Mouse (Mus musculus) heart, adult 11 months (tissue): ENCODE measurements around the gene Fbln2.

Source experiments
- DNase-seq: peaks from one replicate; pipeline ENCODE4 v3.0.0; 2022

Gene Fbln2

DNA sequence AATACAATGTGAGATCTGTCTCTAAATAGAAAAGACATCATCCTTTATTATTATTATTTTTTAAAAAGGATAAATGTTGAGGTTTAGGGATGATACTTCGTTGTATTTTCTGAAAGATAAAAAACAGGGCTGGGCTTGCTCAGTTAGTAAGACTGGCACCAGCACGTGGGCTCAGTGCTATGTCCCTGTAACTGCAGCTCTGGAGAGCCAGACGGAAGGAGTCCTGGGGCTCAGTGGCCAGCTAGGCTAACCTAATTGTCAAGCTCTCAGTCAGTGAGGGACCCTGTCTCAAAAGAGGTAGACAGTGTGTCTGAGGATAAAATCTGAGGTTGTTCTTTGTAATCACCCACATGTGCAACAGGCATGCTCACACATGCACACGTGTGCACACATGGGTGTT, 19.3 kb downstream of the Fbln2 start:
- no peak for DNase-seq

- no peak for DNase-seq
Observed at GRCm38 (mm10) chr6:91233011-91233410, 20.8 kb downstream of the Fbln2 start.

DNA sequence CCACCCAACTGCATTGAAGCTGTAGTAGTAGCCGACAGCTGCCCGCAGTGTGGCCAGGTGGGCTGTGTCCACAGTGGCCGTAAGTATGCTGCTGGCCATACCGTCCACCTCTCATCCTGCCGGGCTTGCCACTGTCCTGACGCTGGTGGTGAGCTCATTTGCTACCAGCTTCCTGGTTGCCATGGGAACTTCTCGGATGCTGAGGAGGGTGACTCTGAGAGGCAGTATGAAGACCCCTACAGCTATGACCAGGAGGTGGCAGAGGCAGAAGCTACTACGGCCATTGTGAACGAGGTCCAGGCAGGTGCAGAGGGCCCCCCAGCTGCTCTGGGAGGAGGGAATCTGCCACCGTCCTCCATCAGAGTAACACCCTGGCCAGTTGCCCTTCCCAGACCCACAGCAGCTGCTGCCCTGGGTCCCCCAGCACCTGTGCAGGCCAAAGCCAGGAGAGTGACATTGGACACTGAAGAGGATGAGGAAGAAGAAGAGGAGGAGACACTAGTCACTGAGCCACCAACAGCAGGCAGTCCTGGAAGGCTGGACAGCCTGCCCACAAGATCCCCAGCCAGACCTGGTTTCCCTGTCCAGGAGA, 21.3 kb downstream of the Fbln2 start:
- DNase-seq: peak; percentile 88

DNA sequence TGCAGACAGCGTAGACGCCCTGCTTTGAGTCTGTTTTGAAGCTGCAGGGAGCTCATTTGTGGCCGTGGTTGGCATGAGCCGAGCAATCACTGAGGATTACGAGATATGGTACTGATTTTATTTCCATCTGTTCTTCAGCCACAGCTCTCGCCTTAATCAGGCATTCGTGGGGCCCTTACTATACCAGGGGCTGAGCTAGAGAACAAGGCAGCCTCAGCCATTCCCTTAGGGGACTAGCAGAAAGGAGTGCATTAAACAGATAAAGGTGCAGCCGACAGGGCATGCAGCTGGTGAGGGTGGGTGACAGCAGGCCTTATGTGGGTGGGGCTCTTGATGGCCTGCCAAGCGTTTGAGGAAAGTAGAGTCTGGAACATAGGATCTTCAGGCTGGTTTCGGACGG, 23.8 kb downstream of the Fbln2 start:
- DNase-seq: no peak

DNA sequence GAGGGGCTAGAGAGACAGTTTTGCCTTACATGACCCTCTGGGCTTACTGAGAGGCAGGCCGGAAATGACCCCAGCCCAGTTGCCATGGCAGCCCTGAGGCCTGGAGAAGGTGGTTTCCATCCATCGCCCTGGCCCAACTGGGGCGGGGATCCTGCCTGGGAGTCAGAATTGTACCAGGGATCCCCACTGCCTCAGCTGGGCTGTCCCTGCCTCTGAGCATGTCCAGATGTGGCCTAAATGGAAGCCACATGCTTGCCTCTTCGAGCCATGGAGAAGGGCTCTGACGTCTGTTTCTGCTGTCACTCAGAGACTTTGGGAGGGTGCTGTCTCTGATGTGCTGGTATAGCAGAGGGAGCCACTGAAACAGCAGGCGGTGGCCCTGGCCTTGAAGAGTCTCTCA, 24.2 kb downstream of the Fbln2 start:
- DNase-seq: peak; percentile 94

GRCm38 (mm10) chr6:91237273-91237672, 25.0 kb downstream of the Fbln2 start:
- no peak for DNase-seq

DNA sequence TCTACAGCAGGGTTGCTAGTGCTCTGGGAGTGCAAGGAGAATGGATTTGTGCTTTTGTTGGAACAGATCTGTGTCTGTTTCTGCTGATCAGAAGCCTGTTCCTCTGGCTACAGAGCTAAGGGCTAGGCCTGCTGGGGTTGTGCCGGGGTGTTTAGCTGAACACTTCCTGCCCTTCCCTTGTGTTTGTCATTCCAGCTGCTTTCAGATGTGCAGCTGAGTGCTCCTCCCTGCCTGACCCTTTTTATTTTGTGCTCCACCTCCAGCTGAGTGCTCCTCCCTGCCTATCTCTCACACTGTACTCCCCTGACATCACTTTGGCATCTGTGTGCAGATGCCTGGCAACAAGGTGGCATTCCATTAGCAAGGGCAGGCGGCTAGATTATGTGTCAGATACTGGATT, 28.3 kb downstream of the Fbln2 start:
- DNase-seq: peak; percentile 95

DNA sequence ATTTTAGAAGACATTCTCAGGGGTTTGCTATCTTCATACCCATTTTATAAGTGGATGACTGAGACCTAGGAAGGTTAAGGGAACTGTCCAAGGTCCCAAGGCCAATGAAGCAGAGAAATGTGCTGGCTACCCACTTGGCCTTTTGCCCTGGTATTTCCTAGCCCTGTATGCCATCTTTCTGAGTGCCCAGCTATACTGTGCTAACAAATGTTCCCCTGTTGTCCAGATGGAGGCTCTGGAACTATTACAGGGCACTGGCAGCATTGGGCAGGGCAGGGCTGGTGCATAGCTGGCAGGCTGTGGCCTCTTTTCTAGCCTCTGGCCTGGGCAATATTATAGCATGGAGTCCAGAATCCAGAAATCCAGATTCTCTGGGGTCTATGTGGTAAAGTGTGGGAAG, 28.7 kb downstream of the Fbln2 start:
- DNase-seq: no peak

DNA sequence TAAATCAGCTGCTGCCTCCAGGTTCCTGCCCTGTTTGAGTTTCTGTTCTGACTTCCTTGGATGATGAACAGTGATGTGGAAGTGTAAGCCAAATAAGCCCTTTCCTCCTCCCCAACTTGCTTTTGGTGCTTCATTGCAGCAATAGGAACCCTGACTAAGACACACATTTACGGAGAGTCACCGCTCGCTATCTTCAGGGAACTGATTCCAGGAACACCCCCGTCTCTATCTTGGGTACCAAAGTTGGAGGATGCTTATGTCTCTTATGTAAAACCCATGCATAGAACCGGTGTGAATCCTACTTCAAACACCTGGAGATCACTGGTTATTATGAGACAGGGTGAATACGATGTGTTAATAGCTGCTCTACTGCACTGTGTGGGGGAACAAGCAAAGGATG, 31.1 kb downstream of the Fbln2 start:
- no peak for DNase-seq

DNA sequence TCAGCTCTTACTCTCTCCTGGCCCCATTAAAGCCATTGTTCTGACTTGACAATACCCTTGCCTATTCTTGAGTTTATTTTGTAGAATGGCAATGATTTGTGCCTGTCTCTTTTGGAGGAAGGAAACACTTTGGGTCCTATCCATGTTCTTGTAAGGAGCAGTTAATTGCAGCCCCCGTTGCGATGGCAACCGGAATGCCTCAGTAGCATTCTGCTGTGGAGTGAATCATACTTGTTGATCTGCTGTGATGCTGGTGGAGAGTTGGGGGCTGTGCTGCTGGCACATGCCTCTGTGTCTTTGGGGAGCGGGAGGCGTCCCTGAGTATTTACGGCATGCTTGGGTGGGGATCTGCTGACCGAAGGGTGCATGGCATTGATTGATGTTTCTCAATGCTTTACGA, 32.1 kb downstream of the Fbln2 start:
- DNase-seq: no peak

DNA sequence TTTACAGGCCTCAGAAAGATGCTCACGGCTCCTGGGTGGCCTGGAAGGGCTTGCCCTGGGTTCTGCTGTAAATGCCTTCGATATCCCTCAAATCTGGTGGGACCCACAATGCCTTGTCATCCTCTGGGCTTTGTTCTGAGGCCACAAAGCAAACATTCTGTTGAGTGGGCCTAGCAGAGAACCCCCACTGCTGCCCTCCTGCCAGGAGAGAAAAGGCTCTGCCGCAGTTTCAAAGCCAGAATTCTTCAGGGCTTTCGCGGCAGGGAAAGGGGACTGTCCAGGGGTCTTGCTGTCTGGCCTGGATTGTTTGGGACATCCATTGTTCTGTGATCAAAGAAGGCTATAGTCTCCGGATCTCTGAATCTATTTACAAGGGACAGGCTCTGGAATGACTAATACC, 33.1 kb downstream of the Fbln2 start:
- DNase-seq: no peak

GRCm38 (mm10) chr6:91247343-91247742, 35.1 kb downstream of the Fbln2 start:
- DNase-seq: no peak

DNA sequence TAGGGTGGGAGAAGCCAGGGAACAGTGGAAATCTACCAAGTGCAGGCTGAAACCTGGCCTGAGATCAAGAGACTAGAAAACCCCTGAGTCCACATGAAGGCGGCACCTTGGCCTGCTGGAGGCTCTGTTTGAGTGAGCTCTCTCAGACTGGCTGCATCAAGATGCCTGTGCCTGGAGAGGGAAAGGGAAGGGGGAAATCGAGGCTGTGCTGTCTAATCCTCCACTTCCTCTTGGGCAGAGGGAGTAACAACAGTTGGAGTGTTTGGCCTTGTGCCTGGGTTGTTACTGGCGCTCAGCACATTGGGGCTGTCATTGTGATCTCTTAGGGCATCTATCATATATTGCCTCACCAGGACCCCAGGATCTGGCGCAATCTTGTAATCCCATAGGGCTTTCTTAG, 36.4 kb downstream of the Fbln2 start:
- peak; percentile 96 for DNase-seq

- DNase-seq: no peak
Observed at GRCm38 (mm10) chr6:91249797-91250196, 37.5 kb downstream of the Fbln2 start.

DNA sequence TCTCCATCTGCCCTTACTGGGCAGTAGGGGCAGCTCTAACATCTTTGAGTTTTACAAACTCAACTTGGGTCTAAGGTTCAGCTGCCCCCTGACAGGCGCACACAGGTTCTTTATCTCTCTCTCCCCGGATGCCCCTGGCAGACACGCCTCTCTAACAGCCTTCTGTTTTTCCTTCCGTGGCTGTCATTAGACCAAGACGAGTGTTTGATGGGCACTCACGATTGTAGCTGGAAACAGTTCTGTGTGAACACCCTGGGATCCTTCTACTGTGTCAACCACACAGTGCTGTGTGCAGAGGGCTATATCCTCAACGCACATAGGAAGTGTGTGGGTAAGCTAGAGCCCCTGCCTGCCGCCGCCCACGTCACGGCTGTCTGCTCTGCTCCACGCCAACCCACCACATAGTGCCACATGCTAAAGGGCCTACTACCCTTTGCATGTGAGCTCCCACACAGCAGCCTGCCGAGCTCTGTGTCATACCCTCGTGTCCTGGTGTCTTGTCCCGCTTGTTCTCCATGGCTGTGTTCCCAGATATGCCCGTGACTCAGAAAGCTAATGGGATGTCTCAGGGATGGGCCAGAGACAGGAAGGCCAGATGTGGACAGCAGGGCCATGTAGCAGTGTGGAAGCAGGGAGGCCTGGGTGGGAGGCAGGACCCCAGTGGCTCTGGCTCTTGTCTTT, 47.3 kb downstream of the Fbln2 start:
- peak; percentile 94 for DNase-seq

DNA sequence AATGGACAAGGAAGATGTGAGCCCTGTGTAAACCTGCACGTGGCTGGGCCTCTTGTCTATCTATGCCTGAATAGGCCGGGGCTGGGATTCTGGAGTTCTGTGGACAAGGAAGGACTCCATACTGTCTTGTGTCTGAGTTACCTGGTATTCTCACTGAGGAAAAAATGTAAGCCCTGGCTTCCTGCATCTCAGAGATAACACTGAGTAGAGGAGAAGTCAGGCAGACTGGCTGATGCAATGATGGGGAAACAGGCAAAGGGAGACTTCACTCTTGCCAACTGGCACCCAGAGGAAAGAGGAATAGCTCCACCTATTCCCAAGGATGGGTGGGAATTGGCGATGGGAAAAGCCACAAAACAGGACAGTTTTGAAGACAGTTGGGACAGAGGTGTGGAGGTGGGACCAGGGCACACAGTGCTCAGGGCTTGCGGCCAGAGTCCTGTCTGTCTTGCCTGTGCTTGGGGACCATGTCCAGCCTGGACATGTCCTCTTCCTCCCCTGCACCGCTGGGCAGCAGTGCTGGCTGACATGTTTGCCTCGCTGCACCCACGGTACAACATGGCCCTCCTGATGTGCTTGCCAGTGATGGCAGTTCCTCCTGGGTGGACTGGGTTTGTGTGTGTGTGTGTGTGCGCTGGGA, 48.2 kb downstream of the Fbln2 start:
- DNase-seq: peak; percentile 94

DNA sequence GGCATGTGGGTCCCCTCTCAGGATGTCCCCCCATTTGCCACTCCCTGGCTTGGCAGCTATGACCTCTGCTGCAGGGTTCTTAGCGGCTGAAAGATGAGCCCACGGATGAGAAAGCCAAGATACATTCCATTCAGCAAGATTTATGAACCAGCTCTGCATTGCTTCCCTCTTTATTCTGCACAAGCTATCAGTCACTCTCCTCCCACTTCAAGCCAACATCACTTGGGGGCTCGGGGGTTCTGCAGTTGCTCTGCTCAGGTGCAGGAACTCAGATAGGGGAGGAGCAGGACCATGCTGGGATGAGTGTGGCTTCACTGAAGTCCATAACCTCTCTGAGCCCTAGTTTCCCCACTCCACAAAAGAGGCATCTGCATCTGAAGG, 48.7 kb downstream of the Fbln2 start:
- DNase-seq: no peak

DNA sequence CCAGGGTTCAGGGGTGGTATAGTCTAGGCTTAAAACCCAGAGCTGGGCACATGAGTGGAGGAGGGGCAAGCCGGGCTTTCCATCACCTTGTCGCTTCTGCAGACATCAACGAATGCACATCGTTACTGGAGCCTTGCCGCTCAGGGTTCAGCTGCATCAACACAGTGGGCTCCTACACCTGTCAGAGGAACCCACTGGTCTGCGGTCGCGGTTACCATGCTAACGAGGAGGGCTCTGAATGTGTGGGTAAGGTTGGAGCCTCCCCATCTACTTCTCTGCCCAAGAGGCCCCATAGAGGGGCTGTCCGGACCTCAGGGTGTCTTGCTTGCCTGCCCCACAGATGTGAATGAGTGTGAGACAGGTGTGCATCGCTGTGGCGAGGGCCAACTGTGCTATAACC, 53.4 kb downstream of the Fbln2 start:
- DNase-seq: no peak

GRCm38 (mm10) chr6:91266647-91267046, 54.4 kb downstream of the Fbln2 start:
- DNase-seq: no peak

- DNase-seq: no peak
Observed at GRCm38 (mm10) chr6:91268318-91268717, 56.1 kb downstream of the Fbln2 start.

- DNase-seq: no peak
Observed at GRCm38 (mm10) chr6:91277549-91277948, 65.3 kb downstream of the Fbln2 start.

- DNase-seq: no peak
Observed at GRCm38 (mm10) chr6:91278302-91278701, 66.0 kb downstream of the Fbln2 start.

GRCm38 (mm10) chr6:91279477-91279876, 67.2 kb downstream of the Fbln2 start:
- DNase-seq: no peak

GRCm38 (mm10) chr6:91281206-91281605, 69.0 kb downstream of the Fbln2 start:
- DNase-seq: peak; percentile 96

DNA sequence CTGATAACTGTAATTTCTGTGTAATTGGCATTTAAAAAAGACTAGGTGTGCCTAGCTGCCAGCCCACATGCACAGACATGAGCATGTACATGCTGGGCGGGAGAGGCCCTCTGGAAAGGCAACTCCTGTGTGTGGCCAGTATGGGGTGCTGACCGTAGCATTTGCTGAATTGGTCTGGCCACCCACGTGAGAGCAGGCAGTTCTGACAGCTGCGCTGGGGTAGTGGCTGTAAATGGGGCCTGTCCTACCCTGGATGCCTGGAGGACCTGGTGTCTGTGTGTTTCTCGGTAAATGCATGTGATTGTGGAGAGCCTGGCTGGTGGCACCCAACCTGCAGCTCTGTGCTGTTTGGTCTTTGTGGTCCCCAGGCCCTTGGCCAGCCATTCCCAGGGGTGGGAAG, 69.5 kb downstream of the Fbln2 start:
- no peak for DNase-seq
